Mouse (Mus musculus) B cell, adult (primary cell): ENCODE measurements around the gene Tnfrsf11a. TPM values are rescaled to one million over a fixed set of nuclear protein-coding genes. Genes with fewer than 3 reads are reported as not detected.

Source experiments
- total RNA-seq: library from RNA; stranded (reverse); gene quantifications from 4 replicates; pipeline ENCODE4 v1.2.4, GENCODE M21; 2023; ENCODE audit not compliant: inconsistent age

Tnfrsf11a gene
- total RNA-seq: 0.10 to 0.30 TPM (median 0.22 TPM) in 3 of 4 replicates, not detected in the other

GRCm38 (mm10) chr1:105780457-105781364, at the start of gene Tnfrsf11a:
Tnfrsf11a (plus strand) TSS chr1:105780718.

Other genes starting within 250 kb of the Tnfrsf11a start
- gene Pign, start 117.0 kb upstream of the Tnfrsf11a start, total RNA-seq: 31.4 to 49.8 TPM (median 38.9 TPM) in 4 replicates
- gene Relch, start 116.9 kb upstream of the Tnfrsf11a start, total RNA-seq: 95.7 to 106 TPM (median 104 TPM) in 4 replicates
- gene Zcchc2, start 209.7 kb downstream of the Tnfrsf11a start, total RNA-seq: 53.5 to 68.0 TPM (median 55.0 TPM) in 4 replicates